Mouse (Mus musculus): ENCODE measurements around the gene U2surp.
"Not testable (repeated sequence)": the region's sequence is repeated elsewhere in the genome, so short reads cannot be mapped to it uniquely, and the experiment has no call there.

U2surp gene

GRCm38 (mm10) chr9:95533817-95534216 is 22.0 kb upstream of the U2surp start:
- DNase-seq: no peak

- DNase-seq: no peak
Observed at GRCm38 (mm10) chr9:95531144-95531543, 19.3 kb upstream of the U2surp start.

- DNase-seq: no peak
Observed at GRCm38 (mm10) chr9:95527676-95528075, 15.9 kb upstream of the U2surp start.

GRCm38 (mm10) chr9:95525961-95526360 is 14.2 kb upstream of the U2surp start:
- DNase-seq: no peak

GRCm38 (mm10) chr9:95525376-95525775 is 13.6 kb upstream of the U2surp start:
- no peak for DNase-seq

- no peak for DNase-seq
Observed at GRCm38 (mm10) chr9:95522561-95522960, 10.8 kb upstream of the U2surp start.

- peak; percentile 51 for DNase-seq
Observed at GRCm38 (mm10) chr9:95521566-95521965, 9.8 kb upstream of the U2surp start.

GRCm38 (mm10) chr9:95521031-95521430 is 9.2 kb upstream of the U2surp start:
- DNase-seq: no peak

- no peak for DNase-seq
Observed at GRCm38 (mm10) chr9:95520563-95520962, 8.8 kb upstream of the U2surp start.

- DNase-seq: peak; percentile 38
Observed at GRCm38 (mm10) chr9:95514361-95514760, 2.6 kb upstream of the U2surp start.

- no peak for DNase-seq
Observed at GRCm38 (mm10) chr9:95513776-95514175, 2.0 kb upstream of the U2surp start.

GRCm38 (mm10) chr9:95512331-95513030 is 685 bp upstream of the U2surp start:
- DNase-seq: no peak

GRCm38 (mm10) chr9:95510693-95511404 is 947 bp downstream of the U2surp start:
- no peak for DNase-seq

GRCm38 (mm10) chr9:95505666-95506065 is 6.1 kb downstream of the U2surp start:
- no peak for DNase-seq

GRCm38 (mm10) chr9:95499848-95500247 is 11.9 kb downstream of the U2surp start:
- DNase-seq: no peak

- no peak for DNase-seq
Observed at GRCm38 (mm10) chr9:95495038-95495437, 16.8 kb downstream of the U2surp start.

GRCm38 (mm10) chr9:95493393-95493792 is 18.4 kb downstream of the U2surp start:
- no peak for DNase-seq

- no peak for DNase-seq
Observed at GRCm38 (mm10) chr9:95490003-95490402, 21.8 kb downstream of the U2surp start.

GRCm38 (mm10) chr9:95488861-95489260 is 22.9 kb downstream of the U2surp start:
- DNase-seq: no peak

GRCm38 (mm10) chr9:95479981-95480380 is 31.8 kb downstream of the U2surp start:
- DNase-seq: no peak

- DNase-seq: no peak
Observed at GRCm38 (mm10) chr9:95478443-95478842, 33.4 kb downstream of the U2surp start.

GRCm38 (mm10) chr9:95472926-95473325 is 38.9 kb downstream of the U2surp start:
- DNase-seq: peak; percentile 49

GRCm38 (mm10) chr9:95469011-95469576 is 42.7 kb downstream of the U2surp start:
- not testable (repeated sequence) for DNase-seq

- DNase-seq: no peak
Observed at GRCm38 (mm10) chr9:95464028-95464427, 47.8 kb downstream of the U2surp start.
